Mouse (Mus musculus): Measurements from ENCODE around the gene Cyb561d2. TPM values are rescaled to one million over a fixed set of nuclear protein-coding genes. Genes with fewer than 3 reads are reported as not detected.

Gene Cyb561d2
- polyA plus RNA-seq, 1 experiment from 2014 or later: 13.1 TPM

DNA sequence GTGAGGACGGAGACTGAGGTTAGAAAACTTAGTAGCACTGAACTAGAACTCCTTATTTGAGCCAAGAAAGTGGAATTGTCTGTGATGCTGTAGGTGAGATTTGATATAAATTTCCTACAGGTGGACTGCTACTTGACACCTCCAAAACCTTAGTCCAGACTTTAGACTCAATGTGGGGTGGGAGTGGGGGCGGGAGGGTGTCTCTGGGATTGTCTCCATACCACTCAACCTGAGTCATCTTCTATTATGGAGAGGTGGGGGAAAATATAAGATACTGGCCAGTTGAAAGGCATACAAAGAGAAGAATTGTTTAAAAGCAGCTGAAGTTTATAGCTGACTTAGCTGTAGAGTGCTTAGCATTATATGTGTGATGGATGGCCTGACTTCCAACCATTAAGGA is 13.7 kb upstream of the Cyb561d2 start:
- Histone ChIP-seq H3K4me1 (replicated peaks) (peaks cover 61% of the 10 kb centered on the region), H3K27ac (replicated peaks) (peak overlapping the region; percentile 95), H3K27me3 (peaks cover 24% of the 10 kb centered on the region), H3K4me2 (peak overlapping the region; percentile 97), H3K36me3 (replicated peaks) (peaks cover 37% of the 10 kb centered on the region), H3K4me3 (replicated peaks) (peak overlapping the region; percentile 83), H3K9ac (peak overlapping the region; percentile 94), H3K9me3 (replicated peaks) (no peaks in the 10 kb centered on the region)
- ATAC-seq (ENCODE audit: insufficient read depth): no peak
- WGBS (ENCODE audit: insufficient replicate concordance): 35% methylated on average over 2 of the region's 2 CpGs

- peaks cover 30% of the 10 kb centered on the region for H3K36me3 ChIP-seq (replicated peaks)
- peaks cover 31% of the 10 kb centered on the region for H3K27me3 ChIP-seq
- peak overlapping the region; percentile 97 for H3K4me2 ChIP-seq
- 0% methylated on average over 23 of the region's 23 CpGs for WGBS (ENCODE audit: insufficient replicate concordance)
- peak overlapping the region; percentile 94 for H3K9ac ChIP-seq
- H3K9me3 ChIP-seq (replicated peaks): no peaks in the 10 kb centered on the region
- H3K4me1 ChIP-seq (replicated peaks): peaks cover 66% of the 10 kb centered on the region
- peak overlapping the region; percentile 95 for H3K27ac ChIP-seq (replicated peaks)
- ATAC-seq (ENCODE audit: insufficient read depth): peak; percentile 12
- H3K4me3 ChIP-seq (replicated peaks): peak overlapping the region; percentile 83
Observed at GRCm38 (mm10) chr9:107555031-107555457, 13.1 kb upstream of the Cyb561d2 start.

GRCm38 (mm10) chr9:107554319-107554825 is 12.4 kb upstream of the Cyb561d2 start:
- peak; percentile 89 for ATAC-seq (ENCODE audit: insufficient read depth)
- Histone ChIP-seq H3K9ac (peak overlapping the region; percentile 94), H3K27ac (replicated peaks) (peak overlapping the region; percentile 95), H3K27me3 (peaks cover 38% of the 10 kb centered on the region), H3K9me3 (replicated peaks) (no peaks in the 10 kb centered on the region), H3K4me2 (peak overlapping the region; percentile 97), H3K4me1 (replicated peaks) (peaks cover 66% of the 10 kb centered on the region), H3K36me3 (replicated peaks) (peaks cover 24% of the 10 kb centered on the region), H3K4me3 (replicated peaks) (peak overlapping the region; percentile 83)
- under 1% methylated on average over 53 of the region's 53 CpGs for WGBS (ENCODE audit: insufficient replicate concordance)

GRCm38 (mm10) chr9:107553541-107554318 is 11.7 kb upstream of the Cyb561d2 start:
- peak; percentile 37 for ATAC-seq (ENCODE audit: insufficient read depth)
- peaks cover 44% of the 10 kb centered on the region for H3K27me3 ChIP-seq
- H3K36me3 ChIP-seq (replicated peaks): peaks cover 17% of the 10 kb centered on the region
- peak overlapping the region; percentile 97 for H3K4me2 ChIP-seq
- H3K4me3 ChIP-seq (replicated peaks): peak overlapping the region; percentile 83
- H3K27ac ChIP-seq (replicated peaks): peak overlapping the region; percentile 95
- peaks cover 66% of the 10 kb centered on the region for H3K4me1 ChIP-seq (replicated peaks)
- 4% methylated on average over 37 of the region's 37 CpGs for WGBS (ENCODE audit: insufficient replicate concordance)
- peak overlapping the region; percentile 94 for H3K9ac ChIP-seq
- H3K9me3 ChIP-seq (replicated peaks): no peaks in the 10 kb centered on the region

- 55% methylated on average over 5 of the region's 5 CpGs for WGBS (ENCODE audit: insufficient replicate concordance)
- H3K9me3 ChIP-seq (replicated peaks): no peaks in the 10 kb centered on the region
- H3K36me3 ChIP-seq (replicated peaks): peaks cover 8% of the 10 kb centered on the region
- H3K9ac ChIP-seq: peak overlapping the region; percentile 94
- H3K4me1 ChIP-seq (replicated peaks): peaks cover 69% of the 10 kb centered on the region
- H3K4me2 ChIP-seq: peak overlapping the region; percentile 97
- ATAC-seq (ENCODE audit: insufficient read depth): no peak
- peak overlapping the region; percentile 83 for H3K4me3 ChIP-seq (replicated peaks)
- H3K27me3 ChIP-seq: peaks cover 50% of the 10 kb centered on the region
- H3K27ac ChIP-seq (replicated peaks): no peak overlapping the region
Observed at GRCm38 (mm10) chr9:107552690-107553393, 10.8 kb upstream of the Cyb561d2 start.

DNA sequence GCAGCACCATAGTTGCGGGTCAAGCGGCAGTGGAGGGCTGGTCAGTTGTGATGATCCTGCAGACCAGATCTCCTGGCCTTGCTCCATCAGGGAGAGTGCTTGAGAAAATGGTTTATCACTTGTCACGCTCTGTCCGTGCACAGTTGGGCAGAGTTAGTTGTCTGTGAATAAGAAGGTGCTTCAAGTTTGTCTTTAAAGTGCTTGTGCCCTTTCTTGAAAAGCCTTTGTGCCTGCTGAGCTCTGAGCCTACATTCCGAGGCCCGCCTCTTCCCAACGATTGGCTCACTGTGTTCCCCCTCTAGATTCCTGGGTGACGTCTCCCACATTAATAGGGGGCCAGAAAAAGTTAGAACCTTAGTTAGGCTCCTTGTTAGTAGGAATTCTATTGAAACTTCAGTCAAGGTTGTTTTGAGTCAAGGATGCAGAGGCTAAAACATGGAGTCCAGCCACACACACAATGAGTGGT is 9.9 kb upstream of the Cyb561d2 start:
- no peaks in the 10 kb centered on the region for H3K9me3 ChIP-seq (replicated peaks)
- no peaks in the 10 kb centered on the region for H3K36me3 ChIP-seq (replicated peaks)
- peak overlapping the region; percentile 57 for H3K4me3 ChIP-seq (replicated peaks)
- 0 out of 2 replicates have a peak overlapping the region, but pooled peaks have one; percentile 43 for H3K27ac ChIP-seq (replicated peaks)
- H3K27me3 ChIP-seq: peaks cover 50% of the 10 kb centered on the region
- peak overlapping the region; percentile 94 for H3K4me2 ChIP-seq
- peak overlapping the region; percentile 64 for H3K9ac ChIP-seq
- WGBS (ENCODE audit: insufficient replicate concordance): 32% methylated on average over 8 of the region's 8 CpGs
- peaks cover 70% of the 10 kb centered on the region for H3K4me1 ChIP-seq (replicated peaks)
- no peak for ATAC-seq (ENCODE audit: insufficient read depth)

GRCm38 (mm10) chr9:107551117-107551889 is 9.3 kb upstream of the Cyb561d2 start, which contains the start of gene Rassf1:
Rassf1 (plus strand) TSS chr9:107551555.
- no peaks in the 10 kb centered on the region for H3K9me3 ChIP-seq (replicated peaks)
- peak; percentile 24 for ATAC-seq (ENCODE audit: insufficient read depth)
- H3K27me3 ChIP-seq: peaks cover 50% of the 10 kb centered on the region
- 0 out of 2 replicates have a peak within 1 kb of the TSS, but pooled peaks have one; percentile 43 for H3K27ac ChIP-seq (replicated peaks)
- H3K4me1 ChIP-seq (replicated peaks): peaks cover 70% of the 10 kb centered on the region
- WGBS (ENCODE audit: insufficient replicate concordance): 1% methylated on average over 63 of the region's 63 CpGs
- no peaks in the 10 kb centered on the region for H3K36me3 ChIP-seq (replicated peaks)
- H3K4me2 ChIP-seq: peak within 1 kb of the TSS; percentile 94
- peak within 1 kb of the TSS; percentile 64 for H3K9ac ChIP-seq
- peak within 1 kb of the TSS; percentile 57 for H3K4me3 ChIP-seq (replicated peaks)

DNA sequence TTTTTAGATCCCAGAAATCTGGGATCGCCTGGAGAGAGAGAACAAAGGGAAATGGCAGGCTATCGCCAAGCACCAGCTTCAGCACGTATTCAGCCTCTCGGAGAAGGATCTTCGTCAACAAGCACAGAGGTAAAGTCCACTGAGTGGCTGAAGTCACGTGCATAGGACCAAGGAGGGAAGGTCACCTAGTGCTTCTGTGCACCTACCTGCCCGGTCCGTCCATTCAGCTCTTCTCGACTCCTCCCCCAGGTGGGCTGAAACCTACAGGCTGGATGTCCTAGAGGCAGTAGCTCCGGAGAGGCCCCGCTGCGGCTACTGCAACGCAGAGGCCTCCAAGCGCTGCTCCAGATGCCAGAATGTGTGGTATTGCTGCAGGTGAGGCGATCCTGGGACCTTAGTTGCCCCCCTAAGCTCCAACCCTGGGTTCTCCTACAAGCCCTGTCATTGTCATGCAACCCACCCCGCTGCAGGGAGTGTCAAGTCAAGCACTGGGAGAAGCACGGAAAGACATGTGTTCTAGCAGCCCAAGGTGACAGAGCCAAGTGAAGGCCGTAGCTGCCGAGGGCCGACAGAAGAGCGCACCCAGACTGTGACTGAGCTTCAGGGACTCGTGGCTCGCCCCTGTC is 8.6 kb upstream of the Cyb561d2 start:
- peaks cover 70% of the 10 kb centered on the region for H3K4me1 ChIP-seq (replicated peaks)
- no peaks in the 10 kb centered on the region for H3K36me3 ChIP-seq (replicated peaks)
- 39% methylated on average over 23 of the region's 23 CpGs for WGBS (ENCODE audit: insufficient replicate concordance)
- no peaks in the 10 kb centered on the region for H3K9me3 ChIP-seq (replicated peaks)
- no peak overlapping the region for H3K27ac ChIP-seq (replicated peaks)
- peak overlapping the region; percentile 94 for H3K4me2 ChIP-seq
- H3K27me3 ChIP-seq: peaks cover 50% of the 10 kb centered on the region
- H3K9ac ChIP-seq: peak overlapping the region; percentile 64; the same call in 1 of the 2 replicates
- no peak for ATAC-seq (ENCODE audit: insufficient read depth)
- peak overlapping the region; percentile 57 for H3K4me3 ChIP-seq (replicated peaks)

GRCm38 (mm10) chr9:107549297-107550074 is 7.5 kb upstream of the Cyb561d2 start:
- Histone ChIP-seq H3K9ac (no peak overlapping the region), H3K4me2 (no peak overlapping the region), H3K36me3 (replicated peaks) (peaks cover 9% of the 10 kb centered on the region), H3K27me3 (peaks cover 50% of the 10 kb centered on the region), H3K4me1 (replicated peaks) (peaks cover 68% of the 10 kb centered on the region), H3K9me3 (replicated peaks) (no peaks in the 10 kb centered on the region), H3K27ac (replicated peaks) (no peak overlapping the region), H3K4me3 (replicated peaks) (no peak overlapping the region)
- 72% methylated on average over 20 of the region's 20 CpGs for WGBS (ENCODE audit: insufficient replicate concordance)
- no peak for ATAC-seq (ENCODE audit: insufficient read depth)

All from liver, embryonic 15.5 days (tissue).